Mouse (Mus musculus): ENCODE data around the gene Slc39a1.
A peak's percentile ranks its signal among the peaks of the same experiment; 100 is the strongest.

- peak; percentile 77 for TF ChIP-seq CHD2 (IDR thresholded peaks at IDR 0.05; ENCODE audit: low read depth, low read length)
- no peak for TF ChIP-seq ZC3H11A (IDR thresholded peaks at IDR 0.05; ENCODE audit: borderline replicate concordance, low read depth, low read length)
Measured at GRCm38 (mm10) chr3:90231507-90232333, 16.3 kb upstream of the Slc39a1 start, which contains the start of gene Jtb.

All from ES-E14 (cell line).